Mouse (Mus musculus) CD4-positive, CD25-positive, alpha-beta regulatory T cell, adult 4 months (primary cell): ENCODE measurements around the gene AI467606. TPM values are rescaled to one million over a fixed set of nuclear protein-coding genes. Genes with fewer than 3 reads are reported as not detected.

Experiments
- ATAC-seq: one replicate; pipeline ENCODE4 v1.8.0; 2017
- polyA plus RNA-seq, 2 experiments: library from polyadenylated mRNA; unstranded; fragments of 100-300 nt; shearing (Covaris generic); gene quantifications; one replicate each; pipeline ENCODE4 v1.2.1; 2017

AI467606 gene
- polyA plus RNA-seq, 2 experiments from 2014 or later: 274 to 321 TPM

DNA sequence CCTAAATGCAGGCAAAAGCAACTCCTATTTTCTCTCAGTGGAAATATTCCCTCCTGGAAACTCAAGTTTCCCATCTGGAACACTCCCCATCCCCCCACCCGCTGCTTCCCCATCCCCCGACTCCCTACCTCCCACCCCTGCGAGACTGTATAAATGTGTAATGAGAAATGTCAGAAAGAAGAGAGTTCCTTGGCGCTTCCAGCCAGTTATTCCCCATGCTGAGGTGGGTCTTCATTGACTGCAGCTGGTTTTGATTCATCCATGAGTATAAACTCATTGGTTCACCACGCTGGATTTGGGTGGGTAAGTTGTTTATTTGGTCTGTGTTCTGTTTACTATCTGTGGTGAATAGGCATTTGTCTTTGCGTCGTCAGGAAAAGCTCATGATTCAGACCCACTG, 5.3 kb downstream of the AI467606 start:
- ATAC-seq: no peak

DNA sequence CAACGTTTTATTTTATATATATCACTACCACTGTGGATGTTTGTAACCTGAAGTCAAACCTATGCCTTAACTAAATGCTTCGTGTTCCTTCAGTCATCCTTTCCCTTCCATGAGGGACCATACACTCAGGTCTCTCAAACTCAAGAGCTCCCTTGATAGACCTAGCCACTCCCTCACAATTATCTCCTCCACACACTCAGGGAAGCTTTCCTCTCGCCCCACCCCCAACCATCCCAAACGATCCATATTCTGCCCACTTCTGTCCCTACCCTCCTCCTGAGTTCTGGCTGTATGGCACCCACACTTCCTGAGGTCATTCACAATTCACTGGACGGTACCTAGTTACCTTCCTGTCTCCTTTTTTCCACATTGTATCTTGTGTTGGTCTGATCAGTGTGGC, 7.4 kb downstream of the AI467606 start:
- ATAC-seq: no peak

DNA sequence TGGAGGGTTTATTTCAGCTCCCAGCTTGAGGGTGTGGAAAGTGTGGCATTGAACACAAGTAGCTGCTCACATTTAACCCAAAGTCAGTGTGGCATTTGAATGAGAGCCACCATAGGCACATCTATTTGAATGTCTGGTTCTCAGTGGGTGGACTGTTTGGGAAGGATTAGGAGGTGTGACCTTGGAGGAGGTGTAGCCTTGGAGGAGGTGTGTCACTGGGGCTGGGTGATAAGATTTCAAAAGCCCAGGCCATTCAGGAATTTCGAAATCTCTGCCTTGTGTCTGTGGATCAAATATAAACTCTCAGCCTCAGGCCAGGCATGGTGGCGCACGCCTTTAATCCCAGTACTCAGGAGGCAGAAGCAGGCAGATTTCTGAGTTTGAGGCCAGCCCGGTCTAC, 7.8 kb downstream of the AI467606 start:
- no peak for ATAC-seq

DNA sequence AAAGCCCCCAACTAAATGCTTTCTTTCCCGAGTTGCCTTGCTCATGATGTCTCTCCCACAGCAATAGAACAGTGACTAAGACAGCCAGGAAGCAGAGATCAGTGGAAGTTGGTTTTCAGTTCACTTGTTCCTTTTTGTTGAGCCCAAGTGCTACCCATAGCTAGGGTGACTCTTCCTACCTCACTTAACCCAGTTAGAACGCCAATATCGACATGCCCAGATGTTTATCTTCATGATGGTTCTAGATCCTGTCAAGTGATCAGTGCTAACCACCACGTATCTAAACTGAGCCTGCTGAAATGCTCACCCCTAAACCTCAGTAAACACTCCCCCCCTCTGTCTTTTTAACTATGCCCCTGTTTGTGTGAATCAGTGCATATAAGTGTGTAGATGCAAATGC, 8.4 kb downstream of the AI467606 start:
- no peak for ATAC-seq

- ATAC-seq: no peak
Measured at GRCm38 (mm10) chr7:127101451-127102016, 10.4 kb downstream of the AI467606 start.

- no peak for ATAC-seq
Measured at GRCm38 (mm10) chr7:127102148-127102547, 11.0 kb downstream of the AI467606 start.

DNA sequence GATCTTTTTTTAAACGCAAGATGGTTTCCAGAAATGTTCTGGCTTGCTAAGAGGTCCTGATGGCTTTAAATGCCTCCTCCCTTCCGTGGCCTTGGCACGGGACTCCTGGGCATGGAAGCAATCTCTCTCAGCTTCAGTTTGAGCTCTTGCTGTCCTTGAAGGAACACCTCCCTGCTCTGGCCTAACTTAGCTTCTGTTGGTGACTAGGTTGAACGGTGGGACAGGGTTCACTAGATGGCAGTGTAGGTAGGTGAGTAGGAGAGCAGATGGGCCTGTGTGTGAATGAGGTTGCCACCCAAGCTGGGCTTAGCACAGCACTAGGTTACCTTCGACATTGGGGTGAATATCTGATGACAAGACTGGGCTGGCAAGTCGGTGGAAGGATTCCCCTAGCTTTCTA, 12.8 kb downstream of the AI467606 start:
- peak; percentile 47 for ATAC-seq

DNA sequence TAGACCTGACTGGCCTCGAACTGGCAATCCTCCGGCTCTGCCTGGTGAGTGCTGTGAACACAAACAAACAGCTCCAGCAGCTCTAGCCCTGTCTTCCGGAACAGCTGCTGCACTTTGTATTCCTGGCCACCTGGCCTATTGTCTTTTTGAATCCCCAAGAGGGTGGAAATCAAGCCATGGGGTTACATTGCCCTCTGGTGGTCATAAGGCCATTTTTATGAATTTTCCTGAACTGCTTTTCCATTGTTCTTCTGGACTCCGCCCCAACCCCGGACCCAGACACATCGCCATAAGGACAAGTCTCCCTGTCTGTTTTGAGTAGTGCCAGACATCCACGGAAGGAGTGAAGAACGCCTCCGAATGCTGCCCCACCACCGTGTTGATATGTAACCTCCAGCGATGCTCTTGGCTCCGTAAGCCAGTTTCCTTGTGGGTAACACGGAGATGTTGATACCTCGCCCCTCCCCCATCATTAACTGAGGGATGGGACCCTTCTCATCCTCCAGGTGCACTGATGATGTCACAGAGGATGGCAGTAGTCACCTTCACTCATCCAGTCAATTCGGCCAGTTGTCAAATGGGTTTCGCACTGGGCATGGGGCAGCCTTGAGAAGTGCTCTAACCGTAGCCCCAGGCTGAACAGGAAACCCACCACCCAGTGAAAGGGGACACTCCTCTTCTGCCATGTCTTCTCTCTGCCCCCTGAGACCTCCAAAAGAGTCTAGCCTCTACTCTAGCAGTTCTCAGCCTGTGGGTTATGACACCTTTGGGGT, 13.6 kb downstream of the AI467606 start:
- ATAC-seq: peak; percentile 89

DNA sequence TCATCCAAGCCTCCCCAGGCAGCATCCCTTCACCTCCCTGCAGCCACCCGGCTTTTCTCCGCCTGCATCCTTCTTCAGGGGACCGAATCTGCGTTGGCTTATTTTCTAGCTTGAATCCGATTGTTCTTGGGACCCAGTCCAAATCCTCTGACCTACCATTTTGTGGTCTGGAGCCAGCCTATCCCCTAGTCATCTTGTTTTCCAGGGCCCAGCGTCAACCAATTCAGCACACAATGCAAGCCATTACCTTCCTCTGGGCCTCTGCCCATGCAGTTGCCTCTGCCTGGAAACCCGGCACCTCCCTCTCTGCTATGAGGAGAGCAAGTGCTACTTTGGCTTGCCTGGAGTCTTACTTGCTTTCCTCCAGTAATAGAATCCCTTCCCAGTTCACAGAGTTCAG, 14.4 kb downstream of the AI467606 start:
- no peak for ATAC-seq

DNA sequence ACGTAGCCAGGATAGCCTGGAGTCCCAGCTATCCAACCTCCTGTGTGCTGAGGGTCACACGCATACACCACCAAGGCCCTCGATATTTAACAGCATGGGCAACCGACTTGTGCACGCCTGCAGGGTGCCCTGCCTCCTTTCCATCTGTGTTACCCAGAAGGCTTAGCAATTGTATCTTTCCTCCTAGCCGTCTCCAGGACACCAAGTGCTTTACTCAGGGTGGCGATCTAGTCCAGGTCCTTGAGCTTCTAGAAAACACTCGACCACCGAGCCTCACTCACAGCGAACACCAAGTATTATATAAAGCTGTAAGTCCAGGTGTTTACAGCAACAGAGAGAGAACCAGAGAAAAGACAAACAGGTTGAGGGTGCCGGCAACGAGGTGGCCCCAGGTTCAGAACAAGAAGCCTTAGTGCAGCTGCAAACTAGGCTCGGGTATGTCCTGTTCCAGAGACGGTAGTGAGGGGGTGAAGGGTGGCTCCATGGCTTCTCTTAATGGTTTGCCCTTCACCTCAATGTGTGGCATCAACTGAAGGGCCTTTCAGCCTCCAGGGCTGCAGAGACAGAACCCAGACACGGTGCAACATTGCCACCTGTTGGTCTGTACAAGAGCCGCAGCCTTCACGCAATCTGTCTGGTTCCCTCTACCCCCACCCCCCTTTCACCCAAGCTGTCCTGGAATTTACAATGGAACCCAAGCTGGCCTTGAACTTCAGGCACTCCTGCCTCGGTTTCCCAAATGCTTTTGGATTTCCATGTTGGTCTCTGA, 19.3 kb downstream of the AI467606 start:
- peak; percentile 42 for ATAC-seq

GRCm38 (mm10) chr7:127111461-127111860, 20.3 kb downstream of the AI467606 start:
- ATAC-seq: peak; percentile 18

GRCm38 (mm10) chr7:127112251-127112841, 21.2 kb downstream of the AI467606 start:
- ATAC-seq: peak; percentile 38

- peak; percentile 72 for ATAC-seq
Measured at GRCm38 (mm10) chr7:127112921-127113597, 21.9 kb downstream of the AI467606 start.

DNA sequence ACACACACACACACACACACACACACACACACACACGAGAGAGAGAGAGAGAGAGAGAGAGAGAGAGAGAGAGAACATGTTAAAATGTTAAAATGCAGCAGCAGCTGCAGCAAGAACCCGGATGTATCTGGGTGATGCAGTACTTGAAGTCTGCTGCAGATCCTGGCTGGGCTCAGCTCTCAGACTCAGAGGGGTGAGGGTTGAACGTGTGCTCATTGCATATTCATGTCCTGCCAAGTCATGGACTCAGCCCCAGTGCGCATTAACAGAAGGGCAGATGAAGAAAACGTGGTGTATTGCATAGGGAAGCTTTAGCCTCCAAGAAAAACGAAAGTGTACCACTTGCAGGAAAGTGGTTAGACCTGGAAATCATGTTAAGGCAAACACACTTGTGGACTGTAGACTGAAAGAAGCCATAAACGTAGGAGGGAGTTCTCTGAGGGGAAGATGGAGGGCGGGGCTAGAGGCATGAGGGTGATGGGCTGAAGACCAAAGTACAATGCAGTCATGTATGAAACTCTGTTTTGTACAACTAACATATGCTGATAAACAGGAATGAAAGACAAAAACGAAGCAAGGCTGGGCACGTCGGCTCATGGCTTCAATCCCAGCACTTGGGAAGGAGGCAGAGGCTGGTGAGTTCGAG, 22.6 kb downstream of the AI467606 start:
- ATAC-seq: peak; percentile 62

- ATAC-seq: no peak
Measured at GRCm38 (mm10) chr7:127114920-127115319, 23.8 kb downstream of the AI467606 start.

- ATAC-seq: no peak
Measured at GRCm38 (mm10) chr7:127116331-127116935, 25.3 kb downstream of the AI467606 start.

DNA sequence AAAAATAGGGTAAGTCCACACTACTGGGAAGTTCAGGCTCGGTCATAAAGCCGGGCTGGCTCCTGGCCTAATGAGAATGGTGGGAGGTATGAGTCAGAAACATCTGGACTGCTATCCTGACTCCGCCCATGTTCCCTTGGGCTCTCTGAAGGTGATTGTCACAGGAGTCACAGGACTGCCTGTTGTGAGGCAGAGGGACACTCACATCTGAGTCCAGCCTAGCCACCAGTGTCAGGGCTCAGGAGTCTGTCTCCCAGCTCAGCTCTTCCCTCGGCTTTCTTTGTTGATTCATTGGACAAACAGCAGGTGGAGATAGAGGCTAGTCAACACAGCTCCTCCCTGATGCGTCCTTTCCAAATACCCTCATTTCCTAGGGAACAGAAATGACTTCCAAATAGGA, 26.8 kb downstream of the AI467606 start:
- ATAC-seq: no peak

GRCm38 (mm10) chr7:127118671-127119445, 27.7 kb downstream of the AI467606 start:
- ATAC-seq: no peak

DNA sequence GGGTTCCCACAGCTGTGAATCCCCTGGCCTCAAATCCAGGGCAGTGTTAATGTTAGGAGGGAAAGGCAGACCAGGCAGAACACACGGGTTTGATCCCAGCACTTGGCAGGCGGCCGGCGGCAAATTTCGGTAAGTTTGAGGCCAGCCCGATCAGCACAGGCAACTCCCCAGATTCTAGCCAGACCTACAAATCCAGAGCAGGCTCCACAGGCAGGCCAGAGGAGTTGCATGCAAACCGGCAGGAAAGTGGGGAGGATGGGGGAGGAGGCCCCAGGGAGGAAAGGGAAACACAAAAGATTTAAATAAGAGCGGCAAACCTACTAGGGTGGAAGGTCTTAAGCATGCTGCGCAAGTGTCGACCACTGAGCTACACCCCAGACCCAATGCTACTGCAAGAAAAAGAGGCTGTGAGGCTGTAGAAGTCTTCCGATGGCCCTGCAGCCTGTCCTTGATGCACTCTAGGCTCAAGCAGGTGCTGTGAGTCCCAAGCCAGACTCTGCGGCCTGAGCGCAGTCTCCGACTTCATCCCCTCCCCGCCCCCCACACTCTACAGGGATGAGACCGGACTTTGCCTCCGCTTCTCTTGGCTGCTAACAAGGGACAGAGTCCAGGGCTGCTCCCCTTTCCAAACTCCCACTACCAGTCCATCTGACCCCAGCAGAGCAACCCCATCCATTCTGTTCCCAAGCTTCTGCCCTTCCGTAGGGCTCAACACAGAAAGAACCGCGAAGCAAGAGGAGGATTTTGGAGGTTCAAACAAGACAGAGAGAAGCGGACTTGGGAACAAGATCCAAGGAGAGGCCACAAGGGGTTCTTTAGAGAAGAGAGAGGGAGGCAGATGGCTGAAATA, 30.1 kb downstream of the AI467606 start:
- ATAC-seq: no peak

- no peak for ATAC-seq
Measured at GRCm38 (mm10) chr7:127121911-127122270, 30.7 kb downstream of the AI467606 start, which contains the start of gene Qprt. Qprt (minus strand) TSS chr7:127122226.
